Mouse (Mus musculus): Measurements from ENCODE around the gene Tdrd6.

Tdrd6 gene

DNA sequence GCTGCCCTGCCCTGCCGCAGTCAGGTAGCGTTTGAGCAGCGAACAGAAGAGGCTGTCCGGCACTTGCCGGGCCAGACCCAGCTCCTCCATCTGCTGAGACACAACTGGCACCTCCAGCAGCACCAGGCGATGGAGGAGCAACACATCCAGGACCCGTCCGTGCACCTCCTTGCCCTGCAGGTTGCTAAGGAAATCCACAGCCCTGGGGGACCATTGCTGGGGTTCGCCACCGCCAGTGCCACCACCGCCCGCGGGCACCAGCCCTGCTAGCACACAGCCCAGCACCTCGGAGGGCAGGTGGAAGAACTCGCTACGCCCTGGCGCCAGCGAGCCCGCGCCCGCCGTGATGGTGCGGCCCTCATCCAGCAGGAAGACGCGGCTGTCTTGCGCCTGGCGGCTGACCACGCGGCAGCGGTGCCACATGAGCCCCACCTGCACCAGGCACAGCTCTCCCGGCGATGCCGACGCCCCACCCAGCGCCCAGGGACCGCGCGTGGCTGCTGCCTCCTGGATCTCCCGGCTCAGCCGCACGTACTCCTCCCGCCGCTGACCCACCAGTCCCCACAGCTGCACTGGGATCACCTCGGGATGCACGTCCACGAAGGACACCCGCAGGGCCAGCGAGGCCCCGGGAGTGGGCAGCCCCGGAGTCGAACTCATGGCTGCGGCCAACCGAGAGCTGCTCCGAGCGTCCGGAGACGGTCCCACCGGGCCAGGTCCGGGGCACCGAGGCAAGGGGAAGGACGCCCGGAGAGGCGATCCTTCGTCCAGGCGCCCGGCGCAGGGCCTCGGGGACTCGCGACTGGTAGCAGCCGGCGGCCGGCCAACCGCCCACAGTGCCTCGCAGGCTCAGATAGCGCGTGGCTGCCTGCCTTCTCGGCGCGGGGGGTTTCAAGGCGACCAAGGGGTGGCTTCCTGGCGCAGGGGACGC lies at the start of gene Tdrd6:
Tdrd6 (minus strand) TSS at position 804 of the 931 bp plus-strand sequence.
- DNase-seq = peak; percentile 49

DNA sequence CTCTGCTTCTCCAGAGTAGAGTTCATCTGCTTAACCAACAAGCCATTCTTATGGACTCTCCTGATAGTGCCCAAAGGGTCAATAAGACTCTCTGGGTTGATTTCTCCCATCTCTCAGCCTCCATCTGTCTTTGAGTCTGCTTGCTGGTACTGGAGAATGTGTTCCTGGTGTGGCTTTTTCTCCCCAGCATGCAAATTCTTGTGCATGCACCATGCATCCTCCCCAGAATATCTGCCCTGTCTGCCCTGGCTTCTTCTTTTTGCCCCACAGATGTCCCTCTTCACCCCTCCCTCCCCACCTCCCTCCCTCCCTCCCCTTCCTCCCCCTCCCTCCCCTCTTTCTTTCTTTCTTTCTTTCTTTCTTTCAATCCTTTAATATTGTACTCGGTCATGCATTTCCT lies 47.2 kb upstream of the Tdrd6 start:
- DNase-seq = no peak

DNA sequence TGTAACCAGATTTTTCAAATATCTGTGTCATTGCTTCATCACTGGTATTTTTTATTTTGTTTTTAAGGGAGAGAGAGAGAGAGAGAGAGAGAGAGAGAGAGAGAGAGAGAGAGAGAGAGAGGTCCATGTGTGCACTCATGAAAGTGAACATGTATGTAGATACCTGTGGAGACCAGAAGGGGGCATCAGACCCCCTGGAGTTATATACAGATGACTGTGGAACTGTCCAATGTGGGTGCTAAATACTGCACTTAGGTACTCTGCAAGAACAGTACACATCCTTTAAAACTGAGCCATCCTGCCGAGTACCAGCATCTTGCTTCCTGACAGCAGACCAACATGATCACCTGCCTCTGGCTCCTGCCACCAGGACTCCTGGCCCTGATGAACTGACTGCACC lies 46.1 kb upstream of the Tdrd6 start:
- DNase-seq = no peak

DNA sequence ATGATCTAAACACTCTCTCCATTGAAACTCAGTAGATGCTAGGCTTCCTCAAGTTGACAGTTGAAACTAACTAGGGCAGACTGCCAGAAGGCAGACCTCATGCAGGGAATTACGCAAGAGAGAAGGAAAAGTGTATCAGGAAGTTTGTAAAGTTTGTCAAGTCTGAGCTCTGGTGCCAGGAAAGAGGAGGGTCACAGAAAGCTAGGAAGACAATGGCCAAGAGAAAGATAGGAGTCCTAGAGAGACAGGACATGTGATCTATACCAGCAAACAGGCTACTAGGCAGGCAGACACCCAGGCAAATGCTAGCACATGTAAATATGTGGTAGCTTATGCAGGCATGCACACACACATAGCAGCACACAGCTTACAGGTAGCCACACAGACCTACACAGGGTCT lies 45.1 kb upstream of the Tdrd6 start:
- no peak for DNase-seq

DNA sequence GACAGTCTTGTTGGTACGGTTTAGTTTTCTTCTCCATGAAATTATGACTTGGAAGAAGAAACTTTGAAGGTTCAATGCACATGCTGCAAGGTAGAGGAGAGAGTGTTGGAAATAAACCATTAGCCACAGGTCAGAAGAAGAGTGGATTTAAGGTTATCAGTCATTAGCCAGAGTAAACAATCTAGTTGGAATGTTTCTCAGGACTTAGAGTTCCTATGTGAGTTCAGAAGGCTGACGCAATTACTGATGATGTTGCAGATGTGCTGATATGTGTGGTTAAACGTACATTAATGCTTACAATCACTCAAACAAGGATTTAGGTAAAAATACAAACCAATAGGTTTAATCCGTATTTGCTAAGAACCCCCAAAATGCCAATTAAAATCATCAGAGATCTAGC lies 41.8 kb upstream of the Tdrd6 start:
- DNase-seq = no peak

DNA sequence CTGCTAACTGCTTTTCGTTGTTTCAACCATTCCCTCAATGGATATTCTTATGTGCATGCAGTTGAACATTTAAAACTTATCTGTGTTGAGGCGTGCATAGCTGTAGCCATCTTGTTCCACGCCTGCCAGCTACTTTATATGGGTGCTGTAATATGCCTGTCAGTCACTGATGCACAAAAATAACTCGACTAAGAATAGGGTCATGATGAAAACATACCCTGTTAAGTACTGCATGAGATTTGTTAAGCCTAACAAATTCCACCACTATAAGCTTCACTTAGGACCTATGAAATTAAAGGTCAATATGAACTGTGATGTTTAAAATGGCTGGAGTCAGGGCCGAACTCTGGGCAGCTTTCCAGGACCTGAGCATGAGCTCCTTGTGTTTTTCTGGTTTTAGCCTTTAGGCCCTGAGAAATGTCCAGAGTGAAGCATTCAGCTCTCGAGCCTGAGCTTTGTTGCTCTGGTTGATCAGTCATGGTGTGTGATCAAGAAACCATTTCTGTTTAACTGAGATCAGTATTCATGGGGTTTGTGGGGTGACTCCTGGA lies 39.1 kb upstream of the Tdrd6 start:
- no peak for DNase-seq

DNA sequence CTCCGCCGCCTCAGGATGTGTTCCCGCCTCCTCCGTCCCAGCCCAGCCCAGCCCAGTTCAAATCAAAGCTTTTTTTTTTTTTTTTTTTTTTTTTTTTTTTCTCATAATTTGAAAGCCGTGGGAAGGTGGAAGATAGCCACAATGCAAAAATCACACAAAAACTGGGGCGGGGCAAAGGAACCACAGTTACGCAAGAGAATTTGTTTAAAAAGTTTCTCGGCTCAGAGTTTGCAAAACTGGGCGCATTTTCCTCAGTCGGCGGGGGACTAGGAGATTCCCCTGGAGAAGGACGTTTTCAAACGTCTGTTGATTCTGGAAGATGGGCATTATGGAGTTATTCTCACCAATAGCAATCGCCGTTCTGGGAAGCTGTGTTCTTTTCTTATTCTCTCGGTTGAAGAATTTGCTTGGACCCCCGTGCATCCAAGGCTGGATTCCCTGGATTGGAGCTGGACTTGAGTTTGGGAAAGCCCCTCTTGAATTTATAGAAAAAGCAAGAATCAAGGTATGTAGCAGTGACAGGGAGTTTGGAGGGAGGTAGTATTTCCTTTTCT lies 37.3 kb upstream of the Tdrd6 start, which contains the start of gene Cyp39a1:
Cyp39a1 (plus strand) TSS at position 136 of the 554 bp plus-strand sequence.
- DNase-seq = peak; percentile 43

DNA sequence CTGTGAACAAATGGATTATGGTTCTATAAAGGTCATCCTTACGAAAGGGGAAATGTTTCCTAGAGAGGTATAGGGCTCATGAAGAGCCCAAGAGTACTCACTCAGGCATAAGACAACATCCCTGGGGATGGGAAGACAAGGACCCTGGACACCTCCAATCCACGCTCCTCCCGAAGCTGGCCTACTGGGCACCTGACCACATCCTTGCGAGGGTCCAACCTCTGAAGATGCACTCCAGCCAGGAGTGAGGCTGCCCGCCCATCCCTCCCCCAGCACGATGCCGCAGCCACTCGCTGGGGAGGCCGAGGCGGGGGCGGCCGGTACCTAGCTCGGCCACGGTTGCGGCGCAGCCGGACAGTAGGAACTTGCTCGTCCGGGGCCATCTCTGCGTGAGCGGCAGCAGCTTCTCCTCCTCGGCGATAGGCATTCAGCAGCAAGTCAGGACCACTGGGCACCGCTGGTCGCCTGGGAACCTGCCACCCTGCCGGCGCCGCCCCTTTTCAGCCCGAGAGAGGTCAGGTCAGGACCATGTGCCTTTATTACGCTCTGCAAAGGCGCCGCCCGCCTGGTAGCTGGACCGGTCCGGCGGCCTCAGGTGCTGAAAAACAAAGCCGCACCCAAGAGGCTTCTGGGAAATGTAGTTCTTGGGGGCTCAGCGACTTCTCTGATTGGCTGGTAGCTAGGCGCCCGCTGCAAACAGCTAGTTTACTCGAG lies 36.6 kb upstream of the Tdrd6 start, which contains the start of gene Slc25a27:
Slc25a27 (minus strand) TSS at position 639 of the 714 bp plus-strand sequence.
- peak; percentile 96 for DNase-seq

DNA sequence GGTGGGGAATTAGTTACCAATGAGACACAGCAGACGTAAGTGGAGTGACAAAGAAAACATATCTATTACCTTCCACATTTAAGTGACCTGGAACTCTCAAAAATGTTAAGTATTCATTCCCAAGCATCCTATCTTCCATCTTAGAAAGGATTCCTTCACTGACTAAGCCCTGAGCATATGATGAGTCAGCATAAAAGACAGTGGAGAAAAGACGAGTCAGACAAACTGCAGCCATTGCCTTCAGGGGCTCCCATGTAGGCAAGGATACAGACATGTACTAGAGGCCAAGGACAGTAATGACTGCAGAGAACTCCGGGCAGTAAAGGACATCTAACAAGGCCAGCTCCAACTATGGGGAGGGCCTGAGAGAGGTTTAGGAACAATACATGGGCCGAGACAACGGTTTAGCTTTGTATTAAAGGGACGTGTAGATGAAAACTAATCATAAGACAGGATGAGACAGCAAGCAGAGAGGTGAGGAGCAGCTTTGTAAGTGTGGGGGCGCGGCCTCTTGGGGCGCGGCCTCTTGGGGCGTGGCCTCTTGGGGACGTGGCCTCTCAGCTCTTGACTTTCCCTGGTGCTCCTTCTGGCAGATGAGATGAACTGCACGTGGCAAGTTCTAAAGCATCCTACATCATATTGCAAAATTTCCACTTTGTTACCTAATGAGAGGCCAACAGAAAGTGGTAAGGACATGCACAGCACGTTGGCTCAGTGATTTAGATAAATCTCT lies 21.4 kb upstream of the Tdrd6 start:
- DNase-seq = no peak

DNA sequence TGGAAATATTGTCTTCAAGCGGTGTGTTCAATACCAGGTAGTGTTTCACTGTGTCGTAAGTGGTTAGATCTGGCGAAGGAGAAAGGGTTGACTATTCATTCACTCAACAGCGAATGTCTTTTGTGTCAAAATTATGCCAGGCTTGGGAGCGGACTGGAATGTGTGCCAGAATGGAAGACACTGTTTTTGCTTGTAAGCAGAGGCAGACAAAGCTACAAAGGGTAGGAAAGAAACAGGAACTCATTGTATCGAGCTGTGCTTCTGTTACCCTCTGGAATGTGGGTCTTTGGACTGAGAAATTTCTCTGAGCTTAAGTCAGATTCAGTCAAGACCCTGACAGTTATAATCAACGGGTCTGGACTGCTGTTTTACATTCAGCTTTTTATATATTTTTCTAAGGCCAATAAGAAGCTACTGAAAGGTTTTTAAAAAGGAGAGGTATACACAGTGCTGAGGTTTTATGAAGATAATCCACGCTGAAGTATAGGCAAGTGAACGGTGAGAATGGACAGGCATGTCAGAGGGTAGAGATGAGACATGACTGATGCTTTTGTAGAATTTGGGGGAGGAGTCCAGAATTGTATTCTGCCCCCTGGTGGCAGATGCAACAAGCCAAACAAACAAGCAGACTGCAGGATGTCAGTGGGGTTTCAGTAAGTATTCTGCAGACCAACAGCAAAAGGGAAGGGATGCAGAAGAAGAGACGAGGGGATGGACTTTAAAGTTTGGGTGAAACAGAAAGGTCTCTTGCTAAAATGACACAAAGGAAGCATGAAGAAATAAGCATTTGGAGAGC lies 19.7 kb upstream of the Tdrd6 start:
- DNase-seq = peak; percentile 16

DNA sequence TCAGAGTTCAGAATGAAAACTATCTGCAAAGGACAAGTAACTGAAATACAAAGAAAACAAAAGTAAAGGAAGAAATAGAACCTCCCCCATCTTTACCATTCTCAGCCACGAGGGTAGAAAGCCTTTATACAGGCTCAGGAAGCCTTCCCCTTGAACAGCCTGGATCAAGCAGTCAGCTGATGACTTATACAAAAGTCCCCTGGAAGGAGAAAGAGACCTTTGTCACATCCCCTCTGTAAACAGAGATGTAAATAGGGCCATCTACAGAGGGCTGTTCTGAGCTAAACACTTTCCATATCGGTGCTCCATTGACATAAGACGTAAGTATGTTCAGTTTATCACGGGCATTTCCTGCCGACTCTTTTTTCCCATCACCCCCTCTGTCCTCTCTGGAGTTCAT lies 16.8 kb upstream of the Tdrd6 start:
- DNase-seq = no peak

DNA sequence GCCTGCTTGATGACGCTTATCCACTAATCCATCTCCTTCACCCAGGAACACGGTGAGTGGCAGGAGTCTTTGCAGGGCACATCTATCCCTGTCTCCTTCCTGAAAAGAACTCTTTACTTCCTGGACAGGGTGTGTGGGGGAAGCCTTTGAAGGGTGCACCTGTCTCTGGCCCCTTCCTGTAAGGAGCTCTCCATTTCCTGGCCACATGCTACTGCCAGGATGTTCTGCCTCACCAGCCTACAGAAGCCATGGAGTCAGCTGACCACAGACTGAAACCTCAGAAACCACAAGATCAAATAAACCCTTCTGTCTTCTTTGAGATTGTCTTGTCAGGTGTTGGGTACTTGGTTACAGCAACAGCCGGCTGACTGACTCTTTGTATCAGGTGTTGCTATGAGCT lies 15.0 kb upstream of the Tdrd6 start:
- DNase-seq = no peak

DNA sequence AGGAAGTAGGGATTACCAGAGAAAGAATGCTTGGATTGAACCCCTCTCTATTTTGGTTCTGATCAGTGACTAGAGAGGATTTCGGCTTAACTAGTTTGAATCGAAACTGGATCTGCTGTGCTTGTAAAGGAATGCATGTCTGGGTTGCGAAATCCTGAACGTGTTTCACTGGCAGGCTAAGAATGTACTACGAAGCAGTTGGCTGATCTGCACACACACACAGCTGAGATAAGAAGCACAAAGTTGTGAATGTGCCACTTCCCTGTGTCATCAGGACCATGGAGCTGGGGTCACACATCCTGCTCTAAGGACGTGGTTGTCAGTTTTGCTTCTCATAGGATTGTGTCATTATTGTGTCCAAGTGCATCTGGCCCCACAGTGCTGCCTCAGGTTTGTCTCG lies 14.3 kb upstream of the Tdrd6 start:
- no peak for DNase-seq

DNA sequence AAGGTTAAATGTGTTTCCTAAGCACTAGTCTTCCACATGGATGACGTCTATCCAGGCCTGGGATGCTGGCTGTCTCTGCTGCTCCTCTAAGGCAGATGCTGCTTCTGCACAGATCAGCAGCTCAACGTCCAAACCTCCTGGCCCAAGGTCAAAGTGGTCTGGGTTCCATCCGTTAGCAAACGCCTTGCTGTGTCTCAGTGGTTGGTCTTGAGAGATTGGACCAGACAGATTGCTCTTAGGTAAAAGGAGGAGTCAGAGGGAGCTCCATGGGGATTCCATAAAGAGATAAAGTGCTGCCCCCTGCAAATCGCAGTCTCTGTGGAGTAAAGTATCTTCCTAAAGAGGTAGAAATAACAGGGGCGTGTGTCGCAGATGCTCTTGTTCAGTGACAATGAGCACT lies 13.1 kb upstream of the Tdrd6 start:
- no peak for DNase-seq

DNA sequence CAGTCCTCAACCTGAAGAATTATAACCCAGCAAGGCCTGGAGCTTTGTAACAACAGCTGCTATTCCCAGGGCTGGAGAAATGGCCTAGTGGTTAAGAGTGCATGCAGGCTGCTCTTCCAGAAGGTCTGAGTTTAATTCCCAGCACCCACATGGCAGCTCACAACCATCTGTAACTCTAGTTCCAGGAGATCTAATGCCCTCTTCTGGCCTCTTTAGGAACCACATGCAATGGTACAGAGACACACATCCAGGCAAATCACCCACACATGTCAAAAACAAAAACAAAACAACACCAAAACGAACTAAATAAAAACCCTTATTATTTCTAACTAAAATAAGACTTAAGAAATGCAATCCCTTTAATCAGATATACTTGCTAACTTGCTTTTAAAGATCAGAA lies 10.7 kb upstream of the Tdrd6 start:
- no peak for DNase-seq

DNA sequence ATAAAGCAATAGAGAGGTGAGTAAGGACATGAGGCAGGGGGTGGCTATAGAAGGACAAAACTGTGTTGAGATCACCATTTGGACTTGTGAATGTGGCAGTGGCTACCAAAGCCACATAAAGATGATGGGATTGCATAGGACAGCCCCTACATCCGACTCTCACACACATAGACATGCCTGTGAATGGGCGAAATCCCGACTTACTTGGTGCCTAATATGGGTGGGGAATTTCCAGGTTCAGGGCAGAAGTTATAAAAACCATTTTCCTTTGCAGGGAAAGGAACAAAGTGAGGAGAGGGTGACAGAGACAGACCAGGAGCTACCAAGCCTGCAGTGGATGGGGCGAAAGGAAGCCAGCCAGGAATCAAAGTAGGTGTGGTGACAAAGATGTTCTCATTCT lies 7.0 kb upstream of the Tdrd6 start:
- DNase-seq = no peak

DNA sequence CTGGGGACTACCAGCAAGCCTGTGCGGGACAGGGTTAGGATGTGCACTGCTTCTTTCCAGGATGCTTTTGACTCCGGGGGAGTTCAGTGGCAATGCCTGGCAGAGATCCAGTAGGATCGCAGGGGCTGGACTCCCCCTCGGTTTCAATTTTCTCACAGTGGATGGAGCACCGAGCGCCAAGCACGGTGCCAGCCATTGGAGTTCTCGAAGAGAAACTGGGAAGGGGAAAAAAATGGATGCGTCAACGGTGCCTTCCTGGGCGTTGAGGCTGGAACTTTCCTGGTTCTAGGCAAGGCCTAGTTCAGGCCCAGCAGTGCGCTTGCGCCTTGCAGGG lies 295 bp upstream of the Tdrd6 start:
- no peak for DNase-seq

DNA sequence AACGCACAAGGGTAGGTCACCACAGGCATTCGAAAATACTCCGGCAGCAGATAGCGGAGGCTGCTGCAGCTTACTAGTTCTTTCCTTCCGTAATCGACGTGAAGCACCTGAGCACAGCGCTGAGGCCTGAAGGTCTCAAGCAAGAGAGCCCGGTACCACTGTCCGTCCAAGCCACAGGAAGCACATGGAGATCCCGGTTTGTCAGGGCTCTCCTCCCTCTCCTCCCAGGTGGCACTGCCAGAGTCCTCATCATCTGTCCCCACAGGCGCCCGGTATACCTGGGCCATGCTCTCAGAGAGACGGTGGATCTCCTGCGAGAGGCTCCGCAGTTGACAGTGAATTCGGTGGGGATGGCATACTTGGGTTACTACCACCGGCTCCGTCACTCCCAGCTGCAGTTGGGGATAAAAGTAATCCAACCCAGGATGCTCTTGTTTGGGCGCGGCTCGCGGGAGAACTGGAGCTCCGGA lies 1.0 kb downstream of the Tdrd6 start:
- DNase-seq = no peak

DNA sequence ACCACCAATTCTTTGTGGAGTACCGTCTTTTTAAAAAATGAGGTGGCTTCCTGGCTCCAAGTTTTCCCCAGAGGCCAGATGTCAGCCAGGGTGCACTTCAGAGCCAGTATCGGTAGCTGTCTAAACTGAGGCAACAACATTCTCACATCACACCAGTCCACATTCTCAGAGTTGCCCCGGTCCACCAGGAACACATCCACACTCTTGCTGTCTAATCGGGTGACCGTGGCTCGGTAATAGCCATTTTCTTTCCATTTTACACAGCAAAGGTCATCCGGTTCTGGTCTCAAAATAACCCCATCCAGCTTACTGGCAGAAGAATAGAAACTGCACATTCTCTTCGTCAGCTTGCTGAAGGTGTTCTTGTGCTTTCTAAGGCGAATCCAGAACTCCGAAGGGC lies 1.9 kb downstream of the Tdrd6 start:
- no peak for DNase-seq

DNA sequence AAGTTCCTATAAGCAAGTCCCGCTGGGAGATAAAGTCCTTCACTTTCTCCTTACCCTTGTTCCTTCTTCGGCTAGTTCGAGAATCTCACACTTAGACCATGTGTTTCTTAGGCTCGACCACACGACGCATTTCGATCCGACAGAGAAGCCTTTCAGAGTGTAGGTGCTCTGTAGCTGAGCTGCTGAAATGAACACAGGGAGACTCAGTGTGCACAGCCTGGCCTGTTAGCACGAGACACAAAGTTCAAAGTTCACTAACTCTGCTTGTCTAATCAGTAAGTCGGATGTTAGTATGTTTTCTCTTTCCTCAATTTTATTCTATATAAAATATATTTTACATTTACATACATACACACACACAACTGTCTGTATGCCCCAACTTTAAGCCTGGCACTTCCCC lies 8.0 kb downstream of the Tdrd6 start:
- DNase-seq = no peak

DNA sequence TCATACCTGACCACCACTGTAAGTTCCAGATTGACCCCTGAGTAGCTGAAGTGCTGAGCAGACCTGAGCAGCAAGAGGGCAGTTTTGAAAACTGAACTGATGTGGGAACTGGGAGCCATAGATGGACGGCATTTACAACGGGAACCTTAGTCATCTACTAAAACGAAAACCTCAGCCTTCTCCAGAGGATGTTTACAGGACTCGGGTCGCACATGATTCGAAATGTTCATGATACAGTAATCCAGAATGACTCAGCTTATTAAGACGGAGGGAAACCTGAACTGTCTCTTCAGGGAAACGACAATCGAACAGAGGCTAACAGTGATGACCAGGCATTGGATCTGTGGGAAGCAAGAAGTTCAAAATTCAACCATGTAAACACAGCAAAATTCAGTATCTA lies 10.9 kb downstream of the Tdrd6 start:
- no peak for DNase-seq

DNA sequence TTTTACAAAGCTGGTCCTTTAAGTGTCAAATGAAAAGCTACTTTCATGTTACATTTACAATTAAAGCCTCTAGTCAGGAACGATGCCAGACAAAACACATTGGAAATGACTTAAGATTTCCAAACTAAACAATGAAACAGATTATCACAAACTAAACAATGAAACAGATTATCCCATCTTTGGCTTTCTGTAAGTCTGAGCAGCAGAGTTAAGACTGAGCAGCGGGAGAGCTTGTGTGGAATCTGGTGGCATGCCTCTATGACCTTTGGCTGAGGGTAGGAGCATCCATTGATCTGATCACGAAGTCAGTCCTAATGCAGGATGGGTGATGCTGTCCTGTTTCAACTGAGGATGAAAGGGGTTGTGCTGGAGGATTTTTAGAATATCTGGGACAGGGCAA lies 17.9 kb downstream of the Tdrd6 start:
- no peak for DNase-seq
